Mouse (Mus musculus) spleen, adult 2 months (tissue): Measurements from ENCODE around the gene Maco1. TPM values are rescaled to one million over a fixed set of nuclear protein-coding genes. Genes with fewer than 3 reads are reported as not detected.

Experiments used
- DNase-seq, 2 experiments: peaks; one replicate each; pipeline versions ENCODE4 v3.0.0 to v3.0.0-alpha.2; 2012 to 2021; ENCODE audit warnings: low spot score in 2 of 2, low read depth in 1 of 2
- H3K27ac ChIP-seq: fragments of 200-500 bp; 2 replicates; pipeline ENCODE4 v1.5.1; 2012; ENCODE audit warnings: low read length, inconsistent platforms; ENCODE audit not compliant: insufficient read depth
- H3K27me3 ChIP-seq: fragments of 200-500 bp; 2 replicates; pipeline ENCODE4 v1.6.1; 2012; ENCODE audit warnings: mild to moderate bottlenecking, moderate library complexity, low read length, inconsistent platforms; ENCODE audit not compliant: control insufficient read depth, insufficient read depth
- H3K36me3 ChIP-seq: fragments of 200-500 bp; 2 replicates; pipeline ENCODE4 v1.6.1; 2012; ENCODE audit warnings: mild to moderate bottlenecking, low read length, inconsistent platforms; ENCODE audit not compliant: control insufficient read depth, insufficient read depth
- H3K4me1 ChIP-seq: fragments of 200-500 bp; 2 replicates; pipeline ENCODE4 v1.6.1; 2011; ENCODE audit warnings: inconsistent platforms; ENCODE audit not compliant: control insufficient read depth, insufficient read depth, insufficient read length
- H3K4me3 ChIP-seq: fragments of 200-500 bp; 2 replicates; pipeline ENCODE4 v1.5.1; 2011; ENCODE audit warnings: mild to moderate bottlenecking, inconsistent platforms; ENCODE audit not compliant: insufficient read depth, insufficient read length; ENCODE audit errors: extremely low read depth
- CTCF ChIP-seq: fragments of 200-500 bp; IDR thresholded peaks from 2 replicates; pipeline ENCODE4 v1.5.1; 2011; ENCODE audit warnings: mild to moderate bottlenecking, inconsistent platforms; ENCODE audit not compliant: insufficient read depth, insufficient read length, insufficient replicate concordance; ENCODE audit errors: extremely low read depth
- POLR2A ChIP-seq: fragments of 200-500 bp; IDR thresholded peaks from 2 replicates; pipeline ENCODE4 v1.6.1; 2011; ENCODE audit warnings: low read depth, low read length, inconsistent platforms
- WGBS: fragments of 180-500 bp; shearing (Covaris S2); methylation state at CpG from one replicate; pipeline ENCODE4 v1.1.7; 2018; 5-methylcytosine and 5-hydroxymethylcytosine counted together
- polyA plus RNA-seq: library from polyadenylated mRNA; depleted of rRNA; stranded (reverse); fragments of >200 nt; gene quantifications from 2 replicates; pipeline ENCODE4 v1.2.3, GENCODE M21; 2012

Gene Maco1
- polyA plus RNA-seq, 1 experiment, result 6.5 TPM

GRCm38 (mm10) chr4:134869068-134869730 is 16.1 kb upstream of the Maco1 start:
- DNase-seq, result no peak
- Histone ChIP-seq H3K4me3 (no peak overlapping the region), H3K27me3 (peaks cover 1% of the 10 kb centered on the region; the same call in 1 of the 2 replicates), H3K27ac (peak overlapping the region; percentile 40), H3K36me3 (no peaks in the 10 kb centered on the region), H3K4me1 (no peaks in the 10 kb centered on the region)
- 41% methylated on average over 16 of the region's 16 CpGs for WGBS
- TF ChIP-seq POLR2A (no peak), CTCF (no peak)

GRCm38 (mm10) chr4:134868490-134868889 is 15.3 kb upstream of the Maco1 start:
- Histone ChIP-seq H3K4me1 (no peaks in the 10 kb centered on the region), H3K4me3 (no peak overlapping the region), H3K27ac (peak overlapping the region; percentile 42; the same call in 1 of the 2 replicates), H3K27me3 (peaks cover 1% of the 10 kb centered on the region; the same call in 1 of the 2 replicates), H3K36me3 (no peaks in the 10 kb centered on the region)
- 42% methylated on average over 9 of the region's 9 CpGs for WGBS
- TF ChIP-seq CTCF, result no peak
- DNase-seq, result no peak

- no peaks in the 10 kb centered on the region for H3K36me3 ChIP-seq
- DNase-seq, result no peak
- H3K4me1 ChIP-seq, result no peaks in the 10 kb centered on the region
- H3K4me3 ChIP-seq, result no peak overlapping the region
- H3K27ac ChIP-seq, result peak overlapping the region; percentile 42; the same call in 1 of the 2 replicates
- TF ChIP-seq CTCF (no peak), POLR2A (no peak)
- WGBS, result 89% methylated on average over 10 of the region's 10 CpGs
- peaks cover 1% of the 10 kb centered on the region; the same call in 1 of the 2 replicates for H3K27me3 ChIP-seq
These were observed 14.9 kb upstream of the Maco1 start for GRCm38 (mm10) chr4:134868065-134868464.

GRCm38 (mm10) chr4:134867661-134868060 is 14.5 kb upstream of the Maco1 start:
- H3K36me3 ChIP-seq, result no peaks in the 10 kb centered on the region
- WGBS, result 85% methylated on average over 8 of the region's 8 CpGs
- H3K27ac ChIP-seq, result no peak overlapping the region

GRCm38 (mm10) chr4:134867213-134867612 is 14.1 kb upstream of the Maco1 start:
- peaks cover 1% of the 10 kb centered on the region; the same call in 1 of the 2 replicates for H3K27me3 ChIP-seq
- DNase-seq, result no peak
- TF ChIP-seq CTCF, result no peak
- TF ChIP-seq POLR2A, result no peak
- no peak overlapping the region for H3K4me3 ChIP-seq
- WGBS, result 89% methylated on average over 8 of the region's 8 CpGs
- no peaks in the 10 kb centered on the region for H3K4me1 ChIP-seq
- H3K27ac ChIP-seq, result no peak overlapping the region
- no peaks in the 10 kb centered on the region for H3K36me3 ChIP-seq

More at GRCm38 (mm10) chr4:134867661-134868060, 14.5 kb upstream of the Maco1 start:
- Histone ChIP-seq H3K4me1 (no peaks in the 10 kb centered on the region), H3K4me3 (no peak overlapping the region), H3K27me3 (peaks cover 1% of the 10 kb centered on the region; the same call in 1 of the 2 replicates)
- TF ChIP-seq CTCF, result no peak
- TF ChIP-seq POLR2A, result no peak
- DNase-seq, result no peak

GRCm38 (mm10) chr4:134865789-134866188 is 12.6 kb upstream of the Maco1 start:
- H3K27ac ChIP-seq, result no peak overlapping the region
- no peaks in the 10 kb centered on the region for H3K36me3 ChIP-seq
- no peaks in the 10 kb centered on the region for H3K4me1 ChIP-seq
- peaks cover 1% of the 10 kb centered on the region; the same call in 1 of the 2 replicates for H3K27me3 ChIP-seq
- TF ChIP-seq CTCF (no peak), POLR2A (no peak)
- 70% methylated on average over 5 of the region's 5 CpGs for WGBS
- H3K4me3 ChIP-seq, result no peak overlapping the region
- no peak for DNase-seq

- no peaks in the 10 kb centered on the region for H3K4me1 ChIP-seq
- 0 out of 2 replicates have a peak overlapping the region, but pooled peaks have one; percentile 6 for H3K4me3 ChIP-seq
- no peak for DNase-seq
- 70% methylated on average over 6 of the region's 6 CpGs for WGBS
- peaks cover 1% of the 10 kb centered on the region; the same call in 1 of the 2 replicates for H3K27me3 ChIP-seq
- no peaks in the 10 kb centered on the region for H3K36me3 ChIP-seq
- peak overlapping the region; percentile 20; the same call in 1 of the 2 replicates for H3K27ac ChIP-seq
- TF ChIP-seq CTCF (no peak), POLR2A (no peak)
These were observed 12.2 kb upstream of the Maco1 start for GRCm38 (mm10) chr4:134865340-134865739.
